Mouse (Mus musculus) myocyte (in vitro differentiated cells): ENCODE data around the gene Fabp3. TPM values are rescaled to one million over a fixed set of nuclear protein-coding genes. Genes with fewer than 3 reads are reported as not detected.
A peak's percentile ranks its signal among the peaks of the same experiment; 100 is the strongest.

ENCODE experiments used
- H3K27me3 ChIP-seq: one replicate; pipeline ENCODE4 v1.6.1; 2011; ENCODE audit not compliant: control insufficient read depth, insufficient read depth, insufficient read length
- H3K36me3 ChIP-seq: one replicate; pipeline ENCODE4 v1.6.1; 2011; ENCODE audit not compliant: control insufficient read depth, insufficient read depth
- H3K4me2 ChIP-seq: one replicate; pipeline ENCODE4 v1.6.1; 2011; ENCODE audit warnings: low read depth, control low read depth
- H3K4me3 ChIP-seq: one replicate; pipeline ENCODE4 v1.5.1; 2011; ENCODE audit warnings: mild to moderate bottlenecking, control low read depth, moderate library complexity
- H3K79me2 ChIP-seq: one replicate; pipeline ENCODE4 v1.6.1; 2011; ENCODE audit not compliant: control insufficient read depth, insufficient read depth
- H3ac ChIP-seq: one replicate; pipeline ENCODE4 v1.6.1; 2011; ENCODE audit not compliant: control insufficient read depth, insufficient read length
- CEBPB ChIP-seq: IDR thresholded peaks from 2 replicates; pipeline ENCODE4 v1.6.1; 2011; ENCODE audit warnings: mild to moderate bottlenecking, moderate library complexity; ENCODE audit not compliant: poor library complexity, insufficient read depth, severe bottlenecking
- E2F4 ChIP-seq: IDR thresholded peaks from one replicate; pipeline ENCODE4 v1.6.1; 2011; ENCODE audit warnings: mild to moderate bottlenecking, control low read depth, moderate library complexity; ENCODE audit not compliant: insufficient read depth
- MAX ChIP-seq: IDR thresholded peaks from one replicate; pipeline ENCODE4 v1.6.1; 2011; ENCODE audit warnings: low read depth, mild to moderate bottlenecking, control low read depth
- MYOD1 ChIP-seq, 3 experiments: IDR thresholded peaks; one replicate each; pipeline ENCODE4 v1.6.1; 2011; ENCODE audit warnings: control low read depth in 2 of 3, low read depth in 2 of 3, mild to moderate bottlenecking in 2 of 3, moderate library complexity in 1 of 3; ENCODE audit not compliant: insufficient read length in 2 of 3, control insufficient read depth in 1 of 3
- MYOG ChIP-seq, 3 experiments: IDR thresholded peaks; one replicate each; pipeline ENCODE4 v1.6.1; 2011; ENCODE audit warnings: control low read depth in 2 of 3, low read depth in 2 of 3, mild to moderate bottlenecking in 2 of 3; ENCODE audit not compliant: insufficient read length in 2 of 3, control insufficient read depth in 1 of 3, insufficient read depth in 1 of 3
- POLR2A ChIP-seq: IDR thresholded peaks from one replicate; pipeline ENCODE4 v1.6.1; 2011; ENCODE audit warnings: low read depth, mild to moderate bottlenecking, control low read depth, moderate library complexity; ENCODE audit not compliant: insufficient read length
- POLR2AphosphoS2 ChIP-seq: IDR thresholded peaks from one replicate; pipeline ENCODE4 v1.6.1; 2011; ENCODE audit warnings: low read depth, control low read depth; ENCODE audit not compliant: insufficient read length
- REST ChIP-seq: IDR thresholded peaks from one replicate; pipeline ENCODE4 v1.6.1; 2011; ENCODE audit warnings: mild to moderate bottlenecking, control low read depth, moderate library complexity; ENCODE audit not compliant: insufficient read depth, insufficient read length
- SRF ChIP-seq: IDR thresholded peaks from one replicate; pipeline ENCODE4 v1.6.1; 2011; ENCODE audit warnings: low read depth; ENCODE audit not compliant: control insufficient read depth, insufficient read length
- TCF12 ChIP-seq: IDR thresholded peaks from one replicate; pipeline ENCODE4 v1.6.1; 2011; ENCODE audit warnings: mild to moderate bottlenecking, control low read depth; ENCODE audit not compliant: poor library complexity, insufficient read depth, severe bottlenecking
- TCF3 ChIP-seq: IDR thresholded peaks from one replicate; pipeline ENCODE4 v1.6.1; 2011; ENCODE audit warnings: low read depth, control low read depth; ENCODE audit not compliant: insufficient read length
- USF1 ChIP-seq: IDR thresholded peaks from one replicate; pipeline ENCODE4 v1.6.1; 2011; ENCODE audit warnings: low read depth, mild to moderate bottlenecking, control low read depth, moderate library complexity
- polyA plus RNA-seq: library from polyadenylated mRNA; unstranded; fragments of >200 nt; fragmentation: generic; extraction: Trizol; gene quantifications from one replicate; pipeline ENCODE4 v1.2.1, GENCODE M21; 2012; ENCODE audit warnings: missing spikeins

The Fabp3 gene
- polyA plus RNA-seq, 1 experiment, result 71.9 TPM

GRCm38 (mm10) chr4:130266601-130267000 lies 41.8 kb upstream of the Fabp3 start:
- peaks cover 6% of the 10 kb centered on the region for H3K36me3 ChIP-seq
- no peaks in the 10 kb centered on the region for H3K79me2 ChIP-seq
- H3K4me2 ChIP-seq, result no peak overlapping the region
- H3ac ChIP-seq, result no peak overlapping the region
- H3K27me3 ChIP-seq, result no peaks in the 10 kb centered on the region
- no peak for TF ChIP-seq MAX
- TF ChIP-seq REST, result no peak
- no peak for TF ChIP-seq CEBPB
- TF ChIP-seq POLR2A, result no peak
- TF ChIP-seq TCF12, result no peak
- TF ChIP-seq USF1, result no peak
- no peak for TF ChIP-seq MYOG (IDR thresholded peaks at IDR 0.05; ENCODE audit: control insufficient read depth in 1 of 3, insufficient read depth in 1 of 3, insufficient read length in 2 of 3, low read depth in 2 of 3)
- no peak for TF ChIP-seq E2F4
- no peak for TF ChIP-seq POLR2AphosphoS2
- no peak overlapping the region for H3K4me3 ChIP-seq

GRCm38 (mm10) chr4:130267069-130267468 lies 41.3 kb upstream of the Fabp3 start:
- no peak overlapping the region for H3ac ChIP-seq
- no peaks in the 10 kb centered on the region for H3K79me2 ChIP-seq
- no peaks in the 10 kb centered on the region for H3K27me3 ChIP-seq
- H3K36me3 ChIP-seq, result peaks cover 1% of the 10 kb centered on the region
- H3K4me2 ChIP-seq, result no peak overlapping the region
- H3K4me3 ChIP-seq, result no peak overlapping the region
- TF ChIP-seq E2F4 (no peak), TCF3 (no peak), TCF12 (no peak), MYOG (IDR thresholded peaks at IDR 0.05; ENCODE audit: control insufficient read depth in 1 of 3, insufficient read depth in 1 of 3, insufficient read length in 2 of 3, low read depth in 2 of 3) (no peak), USF1 (no peak), POLR2A (no peak), REST (no peak), MAX (no peak)

GRCm38 (mm10) chr4:130268736-130269135 lies 39.7 kb upstream of the Fabp3 start:
- no peak overlapping the region for H3K4me3 ChIP-seq
- no peak overlapping the region for H3ac ChIP-seq
- no peaks in the 10 kb centered on the region for H3K27me3 ChIP-seq
- no peak overlapping the region for H3K4me2 ChIP-seq
- TF ChIP-seq POLR2AphosphoS2 (no peak), TCF12 (no peak), REST (no peak), CEBPB (no peak), MYOG (IDR thresholded peaks at IDR 0.05; ENCODE audit: control insufficient read depth in 1 of 3, insufficient read depth in 1 of 3, insufficient read length in 2 of 3, low read depth in 2 of 3) (no peak), MYOD1 (IDR thresholded peaks at IDR 0.05; ENCODE audit: control insufficient read depth in 1 of 3, insufficient read length in 2 of 3, low read depth in 2 of 3) (no peak), SRF (no peak), USF1 (no peak), POLR2A (no peak), MAX (no peak), TCF3 (no peak), E2F4 (no peak)
- no peaks in the 10 kb centered on the region for H3K36me3 ChIP-seq
- peaks cover 4% of the 10 kb centered on the region for H3K79me2 ChIP-seq

GRCm38 (mm10) chr4:130270089-130270488 lies 38.3 kb upstream of the Fabp3 start:
- H3K79me2 ChIP-seq, result peaks cover 4% of the 10 kb centered on the region
- TF ChIP-seq TCF12 (peak; percentile 12), USF1 (no peak), MYOG (IDR thresholded peaks at IDR 0.05; ENCODE audit: control insufficient read depth in 1 of 3, insufficient read depth in 1 of 3, insufficient read length in 2 of 3, low read depth in 2 of 3) (peak in 1 of 3 experiments; percentile 62), MYOD1 (IDR thresholded peaks at IDR 0.05; ENCODE audit: control insufficient read depth in 1 of 3, insufficient read length in 2 of 3, low read depth in 2 of 3) (peak in 2 of 3 experiments; percentile 4 to 72), POLR2A (no peak), CEBPB (no peak), REST (no peak), POLR2AphosphoS2 (peak; percentile 29), SRF (no peak)
- peak overlapping the region; percentile 44 for H3K4me2 ChIP-seq
- no peaks in the 10 kb centered on the region for H3K36me3 ChIP-seq
- no peak overlapping the region for H3ac ChIP-seq
- H3K4me3 ChIP-seq, result no peak overlapping the region
- no peaks in the 10 kb centered on the region for H3K27me3 ChIP-seq
